Mouse (Mus musculus) midbrain, embryonic 15.5 days (tissue): ENCODE results near the gene a. TPM values are rescaled to one million over a fixed set of nuclear protein-coding genes. Genes with fewer than 3 reads are reported as not detected.

ENCODE experiments used
- ATAC-seq: fragments of 200-750 bp; cut with Nextera tagmentation; replicated peaks from 2 replicates; pipeline ENCODE4 v1.8.0; 2017; ENCODE audit warnings: moderate TSS enrichment
- H3K27ac ChIP-seq: fragments of 300-500 bp; sonication (generic); 2 replicates; pipeline ENCODE4 v1.5.1; 2015; ENCODE audit warnings: mild to moderate bottlenecking, inconsistent platforms
- H3K27me3 ChIP-seq: fragments of 300-500 bp; sonication (generic); replicated peaks from 2 replicates; pipeline ENCODE4 v1.6.1; 2015; ENCODE audit warnings: inconsistent platforms
- H3K36me3 ChIP-seq: fragments of 300-500 bp; sonication (generic); replicated peaks from 2 replicates; pipeline ENCODE4 v1.6.1; 2015; ENCODE audit warnings: inconsistent platforms
- H3K4me1 ChIP-seq: fragments of 300-500 bp; sonication (generic); 2 replicates; pipeline ENCODE4 v1.6.1; 2015; ENCODE audit warnings: inconsistent platforms
- H3K4me2 ChIP-seq: fragments of 300-500 bp; sonication (generic); 2 replicates; pipeline ENCODE4 v1.6.1; 2015; ENCODE audit warnings: inconsistent platforms, mild to moderate bottlenecking, moderate library complexity
- H3K4me3 ChIP-seq: fragments of 300-500 bp; sonication (generic); 2 replicates; pipeline ENCODE4 v1.5.1; 2015; ENCODE audit warnings: mild to moderate bottlenecking, inconsistent platforms
- H3K9ac ChIP-seq: fragments of 300-500 bp; sonication (generic); 2 replicates; pipeline ENCODE4 v1.6.1; 2015; ENCODE audit warnings: mild to moderate bottlenecking, inconsistent platforms
- H3K9me3 ChIP-seq: fragments of 300-500 bp; sonication (generic); 2 replicates; pipeline ENCODE4 v1.6.1; 2016; ENCODE audit warnings: inconsistent platforms
- WGBS: fragments of 180-500 bp; shearing (Covaris S2); methylation state at CpG from one replicate; pipeline ENCODE4 v1.1.7; 2015; ENCODE audit warnings: mixed read lengths; 5-methylcytosine and 5-hydroxymethylcytosine counted together
- polyA plus RNA-seq: library from polyadenylated mRNA; unstranded; fragments of >200 nt; fragmentation: Nextera tagmentation; extraction: Ambion mirVana; gene quantifications from 2 replicates; pipeline ENCODE4 v1.2.1, GENCODE M21; 2015

a gene
- 0.86 and 1.5 TPM in 2 replicates for polyA plus RNA-seq

GRCm38 (mm10) chr2:154790656-154791483 lies at the start of gene a, which contains the start of gene Raly:
a (plus strand) TSS chr2:154791402.
Raly (plus strand) TSS chr2:154791096.
- Histone ChIP-seq H3K4me2 (peak within 1 kb of the TSS; percentile 81), H3K27me3 (no peaks in the 10 kb centered on the region), H3K9ac (peak within 1 kb of the TSS; percentile 95), H3K27ac (peak within 1 kb of the TSS; percentile 100), H3K9me3 (no peaks in the 10 kb centered on the region), H3K36me3 (no peaks in the 10 kb centered on the region), H3K4me3 (peak within 1 kb of the TSS; percentile 97), H3K4me1 (peaks cover 42% of the 10 kb centered on the region)
- peak; percentile 96 for ATAC-seq
- under 1% methylated on average over 81 of the region's 89 CpGs for WGBS

GRCm38 (mm10) chr2:154742911-154743819 lies 48.0 kb upstream of the a start:
- WGBS, result 79% methylated on average over 10 of the region's 10 CpGs
- no peak for ATAC-seq

GRCm38 (mm10) chr2:154743915-154744314 lies 47.3 kb upstream of the a start:
- H3K9me3 ChIP-seq, result no peaks in the 10 kb centered on the region
- H3K4me2 ChIP-seq, result no peak overlapping the region
- no peak for ATAC-seq
- H3K27ac ChIP-seq, result no peak overlapping the region
- H3K27me3 ChIP-seq, result no peaks in the 10 kb centered on the region
- no peak overlapping the region for H3K9ac ChIP-seq
- no peaks in the 10 kb centered on the region for H3K36me3 ChIP-seq
- peaks cover 3% of the 10 kb centered on the region for H3K4me1 ChIP-seq
- WGBS, result 77% methylated on average over 4 of the region's 4 CpGs
- H3K4me3 ChIP-seq, result no peak overlapping the region

More at GRCm38 (mm10) chr2:154742911-154743819, 48.0 kb upstream of the a start:
- no peak overlapping the region for H3K9ac ChIP-seq
- H3K4me2 ChIP-seq, result no peak overlapping the region
- H3K4me3 ChIP-seq, result no peak overlapping the region
- H3K4me1 ChIP-seq, result no peaks in the 10 kb centered on the region
- H3K36me3 ChIP-seq, result no peaks in the 10 kb centered on the region
- no peaks in the 10 kb centered on the region for H3K9me3 ChIP-seq
- H3K27me3 ChIP-seq, result no peaks in the 10 kb centered on the region
- no peak overlapping the region for H3K27ac ChIP-seq

GRCm38 (mm10) chr2:154748383-154748782 lies 42.8 kb upstream of the a start:
- H3K9ac ChIP-seq, result no peak overlapping the region
- H3K27me3 ChIP-seq, result no peaks in the 10 kb centered on the region
- no peak for ATAC-seq
- no peaks in the 10 kb centered on the region for H3K9me3 ChIP-seq
- 92% methylated on average over 2 of the region's 2 CpGs for WGBS
- H3K4me2 ChIP-seq, result no peak overlapping the region
- H3K36me3 ChIP-seq, result no peaks in the 10 kb centered on the region
- peaks cover 14% of the 10 kb centered on the region for H3K4me1 ChIP-seq
- H3K27ac ChIP-seq, result no peak overlapping the region
- no peak overlapping the region for H3K4me3 ChIP-seq

- no peak; the same call in 1 of the 2 replicates for ATAC-seq
- Histone ChIP-seq H3K27ac (peak overlapping the region; percentile 73), H3K27me3 (no peaks in the 10 kb centered on the region), H3K9me3 (no peaks in the 10 kb centered on the region), H3K4me3 (no peak overlapping the region), H3K4me2 (peak overlapping the region; percentile 27), H3K36me3 (no peaks in the 10 kb centered on the region), H3K9ac (no peak overlapping the region), H3K4me1 (peaks cover 14% of the 10 kb centered on the region)
- WGBS, result 42% methylated on average over 23 of the region's 23 CpGs
Observed at GRCm38 (mm10) chr2:154749046-154750036, 41.9 kb upstream of the a start.

GRCm38 (mm10) chr2:154751924-154752323 lies 39.3 kb upstream of the a start:
- no peak for ATAC-seq
- Histone ChIP-seq H3K4me3 (no peak overlapping the region), H3K9ac (no peak overlapping the region), H3K9me3 (no peaks in the 10 kb centered on the region), H3K4me1 (peaks cover 14% of the 10 kb centered on the region), H3K27ac (no peak overlapping the region), H3K4me2 (no peak overlapping the region), H3K27me3 (no peaks in the 10 kb centered on the region), H3K36me3 (no peaks in the 10 kb centered on the region)
- WGBS, result 53% methylated on average over 8 of the region's 8 CpGs

GRCm38 (mm10) chr2:154754068-154754560 lies 37.1 kb upstream of the a start:
- H3K4me1 ChIP-seq, result peaks cover 9% of the 10 kb centered on the region
- 93% methylated on average over 2 of the region's 2 CpGs for WGBS
- no peak overlapping the region for H3K4me2 ChIP-seq
- H3K9me3 ChIP-seq, result no peaks in the 10 kb centered on the region
- H3K27me3 ChIP-seq, result no peaks in the 10 kb centered on the region
- no peaks in the 10 kb centered on the region for H3K36me3 ChIP-seq
- ATAC-seq, result no peak
- H3K4me3 ChIP-seq, result no peak overlapping the region
- H3K9ac ChIP-seq, result no peak overlapping the region
- no peak overlapping the region for H3K27ac ChIP-seq

- H3K4me3 ChIP-seq, result no peak overlapping the region
- WGBS, result 57% methylated on average over 6 of the region's 6 CpGs
- ATAC-seq, result no peak
Observed at GRCm38 (mm10) chr2:154755791-154756190, 35.4 kb upstream of the a start.

GRCm38 (mm10) chr2:154757691-154758090 lies 33.5 kb upstream of the a start:
- Histone ChIP-seq H3K4me3 (no peak overlapping the region), H3K4me1 (no peaks in the 10 kb centered on the region), H3K27ac (no peak overlapping the region), H3K9me3 (no peaks in the 10 kb centered on the region), H3K4me2 (no peak overlapping the region), H3K27me3 (no peaks in the 10 kb centered on the region), H3K9ac (no peak overlapping the region), H3K36me3 (no peaks in the 10 kb centered on the region)
- no peak for ATAC-seq
- 87% methylated on average over 5 of the region's 5 CpGs for WGBS

More at GRCm38 (mm10) chr2:154755791-154756190, 35.4 kb upstream of the a start:
- H3K4me1 ChIP-seq, result no peaks in the 10 kb centered on the region
- H3K4me2 ChIP-seq, result no peak overlapping the region
- no peaks in the 10 kb centered on the region for H3K27me3 ChIP-seq
- H3K9ac ChIP-seq, result no peak overlapping the region
- H3K27ac ChIP-seq, result no peak overlapping the region
- H3K36me3 ChIP-seq, result no peaks in the 10 kb centered on the region
- H3K9me3 ChIP-seq, result no peaks in the 10 kb centered on the region

- WGBS, result 94% methylated on average over 1 of the region's 1 CpGs
- no peaks in the 10 kb centered on the region for H3K36me3 ChIP-seq
- no peaks in the 10 kb centered on the region for H3K27me3 ChIP-seq
- H3K9ac ChIP-seq, result no peak overlapping the region
- no peaks in the 10 kb centered on the region for H3K4me1 ChIP-seq
- ATAC-seq, result no peak
- H3K4me3 ChIP-seq, result no peak overlapping the region
- H3K4me2 ChIP-seq, result no peak overlapping the region
- H3K9me3 ChIP-seq, result no peaks in the 10 kb centered on the region
- H3K27ac ChIP-seq, result no peak overlapping the region
Observed at GRCm38 (mm10) chr2:154758454-154758853, 32.7 kb upstream of the a start.

- no peaks in the 10 kb centered on the region for H3K9me3 ChIP-seq
- H3K27ac ChIP-seq, result no peak overlapping the region
- no peak overlapping the region for H3K4me3 ChIP-seq
- ATAC-seq, result no peak
- no peaks in the 10 kb centered on the region for H3K27me3 ChIP-seq
- H3K4me2 ChIP-seq, result no peak overlapping the region
- H3K4me1 ChIP-seq, result no peaks in the 10 kb centered on the region
- no peaks in the 10 kb centered on the region for H3K36me3 ChIP-seq
- WGBS, result 83% methylated on average over 3 of the region's 3 CpGs
- no peak overlapping the region for H3K9ac ChIP-seq
Observed at GRCm38 (mm10) chr2:154763226-154763625, 28.0 kb upstream of the a start.
